Mouse (Mus musculus) granulocyte monocyte progenitor cell, adult 5-6 weeks (primary cell): ENCODE results near the gene Gm28372. TPM values are rescaled to one million over a fixed set of nuclear protein-coding genes. Genes with fewer than 3 reads are reported as not detected.
A peak's percentile ranks its signal among the peaks of the same experiment; 100 is the strongest.

Source experiments
- ATAC-seq: replicated peaks from 2 replicates; pipeline ENCODE4 v1.8.0; 2016; ENCODE audit warnings: mild to moderate bottlenecking, moderate TSS enrichment, inconsistent platforms; ENCODE audit not compliant: poor library complexity, severe bottlenecking
- total RNA-seq, 2 experiments: library from RNA; stranded (forward) in 1 of 2; stranded (reverse) in 1 of 2; fragments of 200-712, 200-1000 nt in 1 of 2; fragments of >200 nt in 1 of 2; fragmentation: Nextera tagmentation in 1 of 2; gene quantifications; 2 replicates each; pipeline ENCODE4 v1.2.3; 2014 to 2017

Gm28372 gene
- total RNA-seq, 2 experiments from 2014 or later = not detected

DNA sequence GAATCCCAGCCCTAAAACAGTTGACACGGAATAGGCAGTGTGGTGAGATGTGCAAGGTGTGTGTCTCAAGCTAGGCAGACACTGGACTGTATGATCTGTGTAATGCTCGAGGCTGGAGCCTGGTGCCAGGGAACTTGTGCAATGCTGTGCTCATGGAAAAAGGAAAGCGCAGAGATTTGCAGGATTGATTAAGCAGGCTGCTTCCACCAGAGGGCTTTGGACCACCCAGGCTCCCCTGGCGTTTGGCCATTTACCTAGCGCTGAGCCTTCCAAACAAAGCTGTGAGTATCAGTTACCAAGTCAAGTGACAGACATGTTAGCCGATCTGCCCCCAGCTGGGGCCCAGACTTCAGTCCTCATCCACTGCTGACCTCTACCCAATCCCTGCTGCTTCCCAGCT lies 3.2 kb downstream of the Gm28372 start:
- no peak for ATAC-seq

DNA sequence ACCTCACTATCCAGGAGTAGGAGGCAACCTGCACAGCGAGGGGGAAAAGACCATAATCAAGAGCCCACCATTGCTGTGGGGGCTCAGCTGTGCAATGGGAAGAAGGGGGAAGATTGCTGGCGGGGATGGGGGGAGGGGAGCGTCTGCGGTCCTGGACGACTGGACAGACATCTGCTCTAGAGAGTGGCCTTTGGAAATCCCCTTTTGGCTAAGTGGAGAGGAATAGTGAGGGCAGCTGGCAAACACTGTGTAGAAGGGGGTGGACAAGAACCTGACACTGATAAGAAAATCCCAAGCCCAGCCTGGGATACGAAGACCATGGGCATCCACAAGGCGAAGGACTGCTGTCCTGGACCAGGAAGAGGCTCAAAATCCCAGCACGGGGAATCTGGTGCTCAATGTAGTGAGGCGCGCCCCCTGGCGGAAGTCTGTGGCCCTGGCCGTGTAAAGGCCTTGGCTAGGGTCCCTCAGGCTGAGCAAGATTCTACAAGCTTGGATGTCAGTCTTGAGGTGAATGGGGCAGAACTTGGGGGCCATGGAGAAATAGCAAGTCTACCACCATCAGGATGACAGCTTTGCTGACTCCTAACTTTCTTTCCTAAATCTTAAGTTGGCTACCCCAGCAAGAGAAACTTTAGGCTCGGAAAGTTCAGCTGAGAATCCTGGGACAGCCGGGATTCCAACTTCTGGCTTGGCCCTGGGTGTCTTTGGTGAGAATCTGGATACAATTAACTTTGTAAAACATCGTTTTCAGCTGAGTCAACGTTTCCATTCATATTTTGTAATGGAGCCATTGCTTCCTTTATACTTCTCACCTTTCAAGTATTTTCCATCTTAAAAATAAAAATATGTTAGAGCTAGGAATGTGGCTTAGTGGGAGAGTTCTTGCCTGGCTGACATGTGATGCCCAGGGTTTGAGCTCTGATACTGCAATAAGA lies 6.8 kb downstream of the Gm28372 start:
- ATAC-seq = peak; percentile 92

DNA sequence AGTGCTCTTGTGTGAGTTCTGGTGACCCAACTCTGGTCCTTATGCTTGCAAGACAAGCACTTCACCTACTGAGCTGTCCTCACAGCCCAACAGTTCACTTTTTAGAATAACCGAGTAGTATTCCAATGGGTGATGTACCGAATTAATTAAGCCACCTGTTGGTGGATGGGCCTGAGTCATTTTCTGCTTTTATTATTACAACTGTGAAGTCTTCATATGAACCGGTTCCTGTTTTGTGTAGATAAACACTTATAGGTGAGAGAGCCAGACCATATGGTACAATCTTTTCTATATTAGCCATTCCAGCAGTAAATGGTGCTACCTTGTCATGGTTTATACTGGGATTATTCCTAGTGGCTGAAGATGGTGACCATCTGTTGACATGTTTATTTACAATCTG lies 7.7 kb downstream of the Gm28372 start:
- ATAC-seq = no peak

- ATAC-seq = no peak
Measured at GRCm38 (mm10) chr2:130414094-130414856, 9.2 kb downstream of the Gm28372 start.

GRCm38 (mm10) chr2:130421781-130422620 lies 17.0 kb downstream of the Gm28372 start:
- ATAC-seq = no peak

- ATAC-seq = peak; percentile 45
Measured at GRCm38 (mm10) chr2:130423397-130424125, 18.5 kb downstream of the Gm28372 start.

- peak; percentile 80 for ATAC-seq
Measured at GRCm38 (mm10) chr2:130424126-130424853, 19.3 kb downstream of the Gm28372 start, which contains the start of the genes Vps16 and Pced1a. Gene Vps16, plus strand, starts transcription at chr2:130424339. Gene Pced1a, minus strand, starts transcription at chr2:130424701.

DNA sequence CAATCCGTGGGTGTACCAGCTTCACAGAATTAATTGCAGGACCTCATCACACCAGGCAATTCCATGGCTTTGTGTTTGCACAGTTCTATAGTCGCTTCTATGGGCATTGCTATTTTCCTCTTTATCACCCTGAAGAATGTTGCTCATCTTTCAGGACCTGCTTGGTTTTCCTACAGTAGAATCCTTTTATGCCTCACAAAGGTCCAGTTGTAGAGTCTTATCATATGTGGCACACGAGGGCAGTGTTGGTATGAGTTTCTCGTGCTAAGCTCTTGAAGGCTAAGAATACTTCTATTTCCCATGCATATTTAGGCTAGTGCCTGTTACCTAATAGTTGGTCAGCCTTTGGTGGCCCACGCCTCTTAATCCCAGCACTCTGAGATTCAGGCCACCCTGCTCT lies 20.1 kb downstream of the Gm28372 start:
- ATAC-seq = no peak

- ATAC-seq = no peak
Measured at GRCm38 (mm10) chr2:130429851-130430250, 24.8 kb downstream of the Gm28372 start.

GRCm38 (mm10) chr2:130430484-130430883 lies 25.4 kb downstream of the Gm28372 start:
- ATAC-seq = no peak

GRCm38 (mm10) chr2:130432157-130432556 lies 27.1 kb downstream of the Gm28372 start:
- ATAC-seq = no peak

- peak; percentile 56; the same call in 1 of the 2 replicates for ATAC-seq
Measured at GRCm38 (mm10) chr2:130433152-130433551, 28.1 kb downstream of the Gm28372 start.

GRCm38 (mm10) chr2:130436769-130437168 lies 31.7 kb downstream of the Gm28372 start:
- ATAC-seq = no peak

DNA sequence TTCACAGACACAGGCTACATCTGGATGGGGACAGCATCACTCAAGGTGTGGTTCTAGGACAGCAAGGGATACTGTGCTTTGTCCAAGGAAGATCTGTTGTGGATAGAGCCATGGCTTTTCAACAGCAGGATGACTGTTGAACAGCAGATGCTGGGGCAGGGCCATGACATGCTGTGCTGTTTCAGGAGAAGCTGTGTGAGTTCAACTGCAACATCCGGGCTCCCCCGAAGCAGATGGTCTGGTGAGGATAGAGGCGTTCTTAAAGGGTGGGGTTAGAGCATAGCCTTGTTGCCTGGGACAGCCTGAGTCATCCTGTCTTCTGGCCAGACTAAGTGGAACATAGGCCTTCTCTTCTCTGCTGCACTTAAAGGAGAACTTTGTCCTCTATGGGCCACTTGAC lies 33.8 kb downstream of the Gm28372 start:
- no peak for ATAC-seq

- ATAC-seq = no peak
Measured at GRCm38 (mm10) chr2:130439840-130440480, 34.9 kb downstream of the Gm28372 start.

- ATAC-seq = no peak
Measured at GRCm38 (mm10) chr2:130442162-130442561, 37.1 kb downstream of the Gm28372 start.

DNA sequence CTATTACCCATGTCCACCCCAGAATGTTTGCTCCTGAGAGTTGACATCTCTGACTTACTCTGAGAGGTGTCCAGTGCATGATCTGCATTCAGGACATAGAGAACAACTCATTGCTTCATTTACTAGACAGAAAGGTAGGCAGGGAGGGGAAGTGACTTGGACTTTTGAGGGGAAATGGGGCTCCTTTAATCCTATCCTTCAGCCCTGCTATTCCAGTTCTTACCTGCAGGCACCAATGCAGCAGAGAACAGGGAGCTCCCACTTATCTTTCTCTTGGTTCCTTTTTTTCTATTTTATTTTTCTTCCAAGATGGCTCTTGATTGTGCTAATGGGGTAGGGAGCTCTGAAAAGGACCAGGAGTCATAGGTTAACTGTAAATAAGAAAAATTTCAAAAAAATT lies 43.4 kb downstream of the Gm28372 start:
- ATAC-seq = peak; percentile 52

- ATAC-seq = 0 out of 2 replicates have a peak, but pooled peaks have one; percentile 6
Measured at GRCm38 (mm10) chr2:130449021-130449793, 44.2 kb downstream of the Gm28372 start.
